ENCODE assay signal across 24 mouse cellular contexts in genomic region chr9:89881552-89881951, GRCm38 (mm10). TPM values are rescaled to one million over a fixed set of nuclear protein-coding genes. Genes with fewer than 3 reads are reported as not detected.
"Had no signal": no experiment of that assay in that cellular context is flagged by ENCODE, and none has a peak within 500 bp of the region (broad histone marks: within the 10 kb centered on the region; RNA-seq: fewer than 3 reads in every experiment).

No protein-coding gene starts in this region.

- H3K4me2 ChIP-seq: heart, embryonic 12.5 days; hindbrain, embryonic 13.5 days; hindbrain, embryonic 15.5 days; intestine, embryonic 15.5 days; kidney, embryonic 15.5 days; limb, embryonic 12.5 days; liver, embryonic 11.5 days had no signal

- H3K27ac ChIP-seq: heart, embryonic 10.5 days; hindbrain, embryonic 13.5 days; hindbrain, embryonic 15.5 days; hindbrain, postnatal 0 days; intestine, embryonic 15.5 days; kidney, embryonic 15.5 days; kidney, postnatal 0 days; layer of hippocampus, adult 2 months; left cerebral cortex, adult 2 months; limb, embryonic 10.5 days; limb, embryonic 12.5 days had no signal

- H3K9ac ChIP-seq: heart, embryonic 12.5 days; hindbrain, embryonic 13.5 days; hindbrain, embryonic 15.5 days; intestine, embryonic 15.5 days; kidney, embryonic 15.5 days; limb, embryonic 12.5 days had no signal

- H3K9me3 ChIP-seq: intestine, embryonic 15.5 days had no signal

- H3K36me3 ChIP-seq: heart, embryonic 10.5 days; heart, embryonic 12.5 days; hindbrain, embryonic 13.5 days; hindbrain, embryonic 15.5 days; intestine, embryonic 15.5 days; kidney, embryonic 15.5 days; limb, embryonic 10.5 days; limb, embryonic 12.5 days had no signal

- H3K4me1 ChIP-seq: heart, embryonic 12.5 days; hindbrain, embryonic 13.5 days; hindbrain, embryonic 15.5 days; intestine, embryonic 15.5 days; kidney, embryonic 15.5 days; limb, embryonic 12.5 days had no signal

- ATAC-seq: hindbrain, postnatal 0 days; intestine, embryonic 15.5 days had no signal

- H3K4me3 ChIP-seq: heart, embryonic 10.5 days; heart, embryonic 12.5 days; hindbrain, embryonic 13.5 days; hindbrain, embryonic 15.5 days; intestine, embryonic 15.5 days; kidney, embryonic 15.5 days; layer of hippocampus, adult 2 months; left cerebral cortex, adult 2 months; limb, embryonic 10.5 days; limb, embryonic 12.5 days had no signal

- DNase-seq: gastrocnemius, postnatal 14 days; gastrocnemius, postnatal 36 days; heart, adult 18-20 months; heart, postnatal 10 days; kidney, adult 11 months; kidney, adult 2 months; kidney, adult 9 months; kidney, postnatal 14 days; kidney, postnatal 36 days; liver had no signal

RNA-seq across cellular contexts. Expression of gene Rasgrf1, which starts 28.2 kb away (rescaled TPM):
- total RNA-seq: gastrocnemius, postnatal 36 days; heart, postnatal 10 days; hematopoietic stem cell, adult 5-6 weeks had no signal
- polyA plus RNA-seq: liver, embryonic 11.5 days had no signal
